Mouse (Mus musculus) embryo, embryonic 10 days (tissue): ENCODE data around the gene Nrarp.
A peak's percentile ranks its signal among the peaks of the same experiment; 100 is the strongest.

Source experiments
- DNase-seq: peaks from one replicate; pipeline ENCODE4 v3.0.0-alpha.2; 2015; ENCODE audit warnings: low spot score

Gene Nrarp

DNA sequence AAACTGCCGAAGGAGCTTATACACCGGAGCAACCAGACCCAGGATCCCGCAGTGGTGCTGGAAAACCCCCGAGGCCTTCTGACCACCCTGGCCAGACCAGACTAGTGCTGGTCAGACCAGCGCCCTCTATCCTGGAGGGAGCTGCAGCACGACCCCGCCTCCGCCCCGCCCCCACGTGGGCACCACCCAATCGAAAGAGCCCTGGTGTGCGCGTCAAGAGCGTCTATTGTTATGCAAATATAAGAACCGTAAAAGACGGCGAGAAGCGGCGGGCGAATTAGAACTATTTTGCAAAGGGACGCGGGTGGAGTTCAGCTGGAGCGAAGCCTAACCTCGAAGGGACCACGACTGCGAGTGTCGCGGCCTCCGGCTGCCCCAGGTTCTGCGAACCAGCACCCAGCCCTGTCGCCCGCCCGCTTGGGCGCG, at the start of gene Nrarp:
TSS of gene Nrarp (plus strand) at position 281 of the 426 bp plus-strand sequence.
- DNase-seq, result peak; percentile 94

DNA sequence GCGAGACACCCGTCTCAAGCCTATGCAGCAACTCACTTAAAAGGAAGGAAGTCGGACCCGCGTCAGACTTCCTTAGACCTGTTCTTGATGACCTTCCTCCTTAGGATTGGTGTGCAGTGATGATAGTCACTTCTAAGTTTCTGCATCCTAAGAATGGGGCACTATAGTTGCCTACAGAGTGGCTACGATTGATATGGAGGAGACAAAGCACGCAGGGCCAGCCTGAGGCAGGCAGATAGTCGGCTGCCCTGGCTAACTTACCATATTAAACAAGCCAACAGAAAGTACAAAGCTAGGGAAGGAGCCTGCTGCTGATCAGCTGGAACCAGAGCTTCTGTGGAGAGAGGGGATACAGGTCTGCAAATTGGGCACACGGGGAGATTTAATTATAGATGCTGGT, 49.0 kb upstream of the Nrarp start:
- no peak for DNase-seq

DNA sequence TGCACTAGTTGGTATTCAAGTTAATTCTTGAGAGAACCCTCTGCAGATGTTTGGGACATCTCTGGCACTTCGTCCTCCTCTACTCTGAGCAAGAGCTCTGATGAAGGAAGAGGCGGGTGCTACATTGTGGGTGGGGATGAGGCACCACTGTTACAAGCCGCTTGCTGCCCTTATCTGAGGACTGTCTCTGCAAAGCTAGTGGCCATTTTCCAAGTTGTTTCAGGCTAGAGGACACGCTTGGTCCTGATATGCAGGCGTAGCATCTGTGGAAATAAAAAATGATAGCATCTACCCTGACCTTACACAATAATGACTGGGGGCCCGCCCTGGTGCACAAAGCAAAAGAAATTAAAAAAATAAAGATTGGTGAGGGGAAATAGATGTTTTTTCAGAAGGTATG, 42.7 kb upstream of the Nrarp start:
- DNase-seq, result no peak

DNA sequence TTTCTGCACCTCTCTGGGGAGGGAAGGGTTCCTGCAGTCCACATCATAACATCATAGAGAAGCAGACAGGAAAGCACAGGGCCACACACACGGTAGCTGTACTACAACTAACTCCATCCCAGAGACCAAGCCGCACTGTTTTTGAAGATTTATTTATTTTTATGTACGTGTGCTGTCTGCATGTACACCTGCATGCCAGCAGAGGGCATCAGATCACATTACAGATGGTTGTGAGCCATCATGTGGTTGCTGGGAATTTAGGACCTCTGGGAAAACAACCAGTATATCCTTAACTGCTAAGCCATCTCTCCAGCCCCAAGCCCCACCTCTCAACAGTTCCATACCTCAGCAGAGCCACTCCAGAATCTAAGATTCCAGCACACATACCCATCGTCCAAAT, 39.4 kb upstream of the Nrarp start:
- DNase-seq, result no peak

DNA sequence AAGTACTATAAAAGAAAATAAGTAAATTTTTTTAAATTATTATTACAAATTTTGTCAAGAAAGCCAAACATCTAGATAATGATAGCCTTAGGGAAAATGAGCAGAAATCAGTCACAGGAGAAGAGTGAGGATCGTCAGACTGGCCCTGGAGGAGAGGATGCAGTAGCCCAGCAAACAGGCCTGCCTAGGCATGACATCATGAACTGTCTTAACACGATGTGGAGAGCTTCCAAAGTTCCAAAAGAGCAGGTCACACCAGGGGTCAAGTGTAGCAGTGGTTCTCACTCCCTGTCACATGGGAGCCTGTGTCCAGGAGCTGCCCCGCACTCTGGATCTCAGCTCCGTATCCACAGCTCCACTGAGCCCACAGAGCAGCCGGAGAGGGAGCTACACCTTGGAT, 38.6 kb upstream of the Nrarp start:
- no peak for DNase-seq

DNA sequence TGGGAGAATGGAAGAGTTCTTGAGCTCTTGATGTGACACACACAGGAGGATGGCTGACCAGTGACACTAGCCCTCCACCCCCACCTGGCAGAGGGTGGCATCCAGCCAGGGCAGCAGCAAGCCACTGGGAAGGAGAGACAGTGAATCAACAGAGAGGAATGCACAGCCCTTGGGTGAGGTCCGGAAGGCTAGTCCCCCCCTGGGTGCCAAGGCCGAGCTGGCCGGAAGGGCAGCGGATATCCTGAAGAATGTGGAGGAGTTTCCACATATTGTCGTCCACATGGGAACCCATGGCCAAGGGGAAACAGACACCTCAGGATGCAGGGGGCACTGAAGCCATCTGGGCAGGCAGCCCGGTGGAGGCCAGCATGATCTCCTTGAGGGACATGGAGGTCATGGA, 35.2 kb upstream of the Nrarp start:
- no peak for DNase-seq

DNA sequence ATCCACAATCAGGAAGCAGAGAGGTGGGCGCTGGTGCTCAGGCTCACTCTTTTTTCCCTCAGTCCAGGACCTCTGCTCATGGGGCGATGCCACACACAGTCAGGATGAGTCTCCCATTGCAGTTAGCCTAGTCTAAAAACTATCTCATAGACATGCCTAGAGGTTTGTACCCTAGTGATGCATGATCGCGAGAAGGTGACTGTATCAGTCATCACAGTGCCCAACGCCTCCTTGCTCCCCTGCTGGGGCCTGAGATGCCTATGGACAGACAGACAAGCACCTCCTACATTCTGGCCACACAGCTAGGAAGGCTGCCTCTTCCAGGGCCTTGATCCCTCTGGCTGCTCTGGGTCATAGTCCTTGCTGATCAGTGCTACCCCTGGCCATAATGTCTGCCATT, 33.2 kb upstream of the Nrarp start:
- DNase-seq, result no peak

DNA sequence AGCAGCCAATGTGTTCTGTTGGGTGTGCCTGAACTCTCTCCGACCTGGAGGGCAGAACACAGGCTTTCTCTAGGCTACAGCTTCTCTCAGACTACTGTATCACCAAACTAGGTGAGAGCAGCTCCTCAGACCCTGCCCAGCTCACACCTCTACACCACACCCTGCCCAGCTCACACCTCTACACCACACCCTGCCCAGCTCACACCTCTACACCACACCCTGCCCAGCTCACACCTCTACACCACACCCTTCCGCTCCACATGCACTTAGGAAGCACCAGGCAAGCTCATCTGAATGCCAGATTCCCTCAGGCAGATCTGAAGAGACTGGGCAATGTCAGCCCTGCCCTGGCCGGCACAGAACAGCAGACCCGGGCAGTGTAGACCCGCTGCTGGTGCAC, 32.7 kb upstream of the Nrarp start:
- DNase-seq, result no peak

DNA sequence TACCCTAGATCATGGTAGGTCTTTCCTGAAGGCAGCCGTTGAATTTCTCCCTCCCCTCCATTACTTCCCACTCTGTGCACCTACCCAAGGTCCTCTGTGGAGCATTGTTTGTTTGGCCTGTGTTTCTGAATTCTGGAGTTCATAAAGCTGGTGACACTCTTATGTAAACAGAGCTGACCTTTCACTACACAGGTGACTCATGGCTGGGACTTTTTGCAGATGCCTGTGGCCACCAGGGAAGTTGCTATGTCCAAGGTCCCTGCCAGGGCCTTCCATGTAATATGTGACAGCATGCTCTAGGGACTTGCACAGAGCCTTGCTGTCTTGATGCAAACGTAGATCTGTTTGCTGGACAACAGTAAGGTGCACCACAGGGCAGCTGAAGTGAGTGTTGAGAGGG, 30.9 kb upstream of the Nrarp start:
- DNase-seq, result no peak

DNA sequence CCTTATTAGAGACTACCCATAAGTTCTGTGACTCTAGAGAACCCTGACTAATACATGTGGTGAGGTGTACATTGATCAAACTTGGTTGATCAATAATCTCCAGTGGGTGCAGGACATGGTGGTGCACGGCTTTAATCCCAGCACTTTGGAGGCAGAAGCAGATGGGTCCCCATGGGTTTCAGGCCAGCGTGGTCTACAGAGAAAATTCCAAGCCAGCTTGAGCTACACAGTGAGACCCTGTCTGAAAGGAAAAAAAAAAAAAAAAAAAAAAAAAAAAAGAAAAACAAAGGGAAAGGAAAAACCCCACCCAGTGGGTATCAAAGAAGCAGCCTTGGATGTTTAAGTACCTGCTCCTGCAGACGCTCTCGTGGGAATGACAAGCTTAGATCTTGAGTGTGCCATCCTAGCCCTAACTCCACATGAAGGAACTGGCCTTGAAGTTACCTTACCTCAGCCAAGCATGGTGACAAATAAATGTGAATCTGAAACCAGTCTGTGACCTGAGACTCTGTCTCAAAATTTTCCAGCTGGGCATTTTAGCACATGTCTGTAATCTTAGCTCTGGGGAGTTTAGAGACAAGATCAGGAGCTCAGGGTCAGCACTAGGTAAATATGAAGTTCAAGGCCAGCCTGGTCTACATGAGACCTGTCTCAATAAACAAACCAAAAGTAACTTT, 29.1 kb upstream of the Nrarp start:
- DNase-seq, result no peak

DNA sequence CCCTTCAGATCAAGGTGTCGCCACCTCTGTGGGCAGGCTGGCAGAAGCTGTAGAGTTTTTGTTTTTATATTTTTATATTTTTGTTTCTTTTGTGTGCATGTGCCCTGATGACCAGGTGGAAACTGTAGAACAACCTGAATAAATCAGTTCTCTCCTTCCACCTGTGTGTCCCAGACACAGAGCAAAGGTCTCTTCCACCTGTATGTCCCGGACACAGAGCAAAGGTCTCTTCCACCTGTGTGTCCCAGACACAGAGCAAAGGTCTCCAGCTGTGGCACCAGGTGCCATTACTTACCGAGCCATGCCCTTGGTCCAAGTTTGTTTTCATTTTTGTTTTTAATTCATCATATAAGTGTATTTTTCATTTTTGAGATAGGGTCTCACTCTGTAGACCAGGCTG, 24.4 kb upstream of the Nrarp start:
- DNase-seq, result no peak

DNA sequence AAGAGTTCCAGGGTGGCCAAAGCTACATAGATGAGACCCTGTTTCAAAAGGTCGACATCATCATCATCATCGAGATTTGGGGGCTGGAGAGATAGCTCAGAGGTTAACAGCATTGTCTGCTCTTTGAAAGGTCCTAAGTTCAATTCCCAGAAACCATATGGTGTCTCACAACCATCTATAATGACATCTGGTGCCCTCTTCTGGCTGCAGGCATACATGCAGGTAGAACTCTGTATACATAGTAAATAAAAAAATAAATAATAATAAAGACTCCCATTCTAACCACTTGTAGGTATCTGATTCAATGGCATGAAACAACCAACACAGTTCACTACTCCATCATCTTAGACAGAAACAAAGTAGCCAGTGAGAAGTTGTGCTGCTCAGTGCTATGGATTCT, 23.6 kb upstream of the Nrarp start:
- DNase-seq, result no peak

DNA sequence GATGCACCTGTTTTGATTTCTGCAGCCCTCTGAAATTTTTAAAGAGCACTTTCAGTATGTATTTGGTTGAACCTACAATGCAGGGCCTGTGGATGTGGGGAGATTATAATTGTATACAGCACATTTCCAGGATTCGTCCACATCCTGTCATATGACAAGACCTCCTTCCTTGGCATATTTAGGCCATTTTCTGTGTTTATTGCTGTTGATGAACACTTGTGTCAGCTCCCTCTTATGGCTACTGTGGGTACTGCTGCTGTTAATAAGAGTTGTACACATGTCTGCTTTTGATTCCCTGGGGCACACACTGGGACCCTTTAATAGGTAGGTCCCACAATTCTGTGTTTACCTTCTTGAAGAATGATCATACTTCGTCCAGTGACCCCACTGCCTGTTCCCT, 22.9 kb upstream of the Nrarp start:
- DNase-seq, result peak; percentile 71

DNA sequence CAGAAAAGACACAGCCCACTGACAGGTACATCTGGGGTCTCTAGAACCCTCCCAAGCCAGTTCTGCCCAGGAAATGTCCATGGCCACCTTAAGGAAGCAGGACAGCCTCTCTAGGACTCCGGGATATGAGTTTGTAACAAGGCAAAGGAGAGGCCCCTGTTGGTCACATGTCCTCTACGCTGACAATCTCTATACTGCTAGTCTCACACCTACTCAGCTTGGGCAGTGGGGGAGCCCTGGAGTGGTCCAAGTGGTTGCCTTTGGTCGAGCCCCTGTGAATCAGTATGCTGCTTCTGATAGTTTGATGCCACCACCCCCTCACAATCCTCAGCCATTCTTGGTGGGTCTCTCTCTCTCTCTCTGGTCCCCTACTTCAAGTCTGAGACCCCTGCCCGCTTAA, 13.1 kb upstream of the Nrarp start:
- peak; percentile 33 for DNase-seq

DNA sequence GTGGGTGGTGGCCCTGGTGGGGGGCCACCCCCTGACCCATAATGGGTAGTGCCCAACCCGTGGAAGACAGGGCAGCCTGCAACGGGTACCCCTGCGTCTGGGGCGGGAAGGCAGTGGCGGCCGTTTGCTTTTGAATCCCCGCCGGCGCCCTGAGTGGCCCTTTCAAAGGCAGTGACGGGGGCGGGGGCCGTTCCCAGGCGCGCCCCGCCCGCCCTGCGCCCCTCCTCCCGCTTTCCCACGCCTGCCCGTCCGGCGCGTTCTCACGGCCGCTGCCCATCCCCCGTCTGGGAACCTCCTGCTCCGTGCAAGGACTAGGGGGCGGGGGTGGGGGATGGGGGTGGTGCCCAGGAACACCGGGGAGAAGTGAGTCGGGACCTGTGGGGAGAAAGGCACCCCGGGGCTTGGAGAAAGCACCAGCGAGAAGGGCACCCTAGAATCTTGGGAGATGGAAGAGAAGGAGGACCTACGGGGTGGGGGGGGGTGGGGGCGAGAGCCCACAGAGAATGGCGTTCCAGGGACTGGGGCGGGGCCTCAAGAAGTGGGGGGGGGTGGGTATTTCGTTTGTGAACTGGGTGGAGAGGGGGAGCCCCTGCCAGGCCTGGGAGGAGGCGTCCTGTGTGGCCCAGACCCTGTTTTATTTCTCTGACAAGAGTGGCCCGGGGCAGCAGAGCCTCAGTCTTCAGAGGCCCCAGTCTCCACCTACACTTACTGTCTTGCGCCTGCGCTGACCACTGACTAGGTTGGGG, 12.5 kb upstream of the Nrarp start:
- peak; percentile 87 for DNase-seq

DNA sequence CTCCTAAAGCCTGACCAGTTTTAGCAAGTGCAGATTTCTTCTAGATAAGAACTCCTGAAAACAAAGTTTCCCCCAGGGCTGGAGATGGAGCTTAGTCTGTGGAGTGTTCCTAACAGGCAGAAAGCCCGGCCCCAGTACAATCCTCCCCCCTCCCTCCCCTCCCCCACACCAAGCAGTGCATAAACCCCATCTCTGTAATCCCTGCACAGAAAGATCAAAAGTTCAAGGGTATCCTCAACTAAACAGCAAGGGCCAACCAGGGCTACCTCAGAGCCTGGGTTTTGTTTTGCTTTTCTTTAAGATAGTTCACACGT, 11.9 kb upstream of the Nrarp start:
- DNase-seq, result no peak

DNA sequence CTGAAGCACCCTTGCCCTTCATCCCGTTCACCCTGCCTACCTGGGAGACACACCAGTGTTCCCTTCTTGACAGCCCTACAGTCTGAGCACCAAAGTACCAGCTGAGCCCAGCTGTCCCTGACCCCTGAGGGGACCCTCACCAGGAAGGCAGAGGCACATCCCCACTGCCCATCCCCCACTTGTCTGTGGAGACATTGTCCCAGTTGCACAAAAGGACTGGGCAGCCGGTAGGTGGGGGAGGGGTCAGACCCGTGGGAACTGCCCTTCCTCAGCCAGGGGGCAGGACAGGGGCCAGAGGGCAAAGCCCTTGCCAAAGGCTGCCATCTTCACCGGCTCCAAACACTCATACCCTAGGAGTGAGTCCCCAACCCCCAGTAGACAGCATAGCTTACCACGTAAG, 10.8 kb upstream of the Nrarp start:
- DNase-seq, result peak; percentile 83

DNA sequence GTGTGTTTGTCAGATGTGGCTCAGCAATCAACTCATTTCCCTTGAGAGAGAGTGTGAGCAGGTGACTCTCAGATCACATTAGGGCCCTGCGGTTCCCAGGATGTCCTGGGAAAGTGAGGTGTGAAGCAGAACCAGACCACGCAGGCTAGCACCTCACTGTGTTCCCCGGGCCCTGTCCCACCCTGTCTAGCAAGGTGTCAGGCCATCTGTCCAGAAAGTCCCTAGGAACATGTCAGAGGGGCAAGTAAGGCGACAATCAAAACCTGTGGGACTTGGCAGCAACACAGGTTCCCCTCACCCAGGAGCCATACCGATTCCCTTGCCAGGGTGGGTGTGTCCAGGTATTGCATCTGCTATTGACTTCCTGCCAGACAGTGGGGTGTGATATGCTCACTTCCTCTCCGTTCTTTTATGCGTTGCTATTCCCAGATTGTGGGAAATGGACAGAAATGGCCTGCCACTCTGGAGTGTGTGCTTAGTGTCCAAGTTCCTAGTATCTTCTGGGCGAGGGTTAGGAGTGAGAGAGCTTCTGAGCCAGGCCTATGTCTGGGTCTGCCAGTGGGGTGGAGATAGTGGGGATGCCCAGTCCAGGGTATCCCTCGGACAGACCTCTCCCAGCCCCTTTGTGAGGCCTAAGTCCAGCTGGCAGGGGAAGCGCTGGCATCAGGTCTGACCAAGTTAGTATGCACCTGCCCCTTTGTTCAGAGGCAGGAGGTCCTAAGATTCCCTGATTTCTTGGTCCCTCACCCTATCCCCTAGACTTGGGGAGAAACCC, 10.0 kb upstream of the Nrarp start:
- no peak for DNase-seq

DNA sequence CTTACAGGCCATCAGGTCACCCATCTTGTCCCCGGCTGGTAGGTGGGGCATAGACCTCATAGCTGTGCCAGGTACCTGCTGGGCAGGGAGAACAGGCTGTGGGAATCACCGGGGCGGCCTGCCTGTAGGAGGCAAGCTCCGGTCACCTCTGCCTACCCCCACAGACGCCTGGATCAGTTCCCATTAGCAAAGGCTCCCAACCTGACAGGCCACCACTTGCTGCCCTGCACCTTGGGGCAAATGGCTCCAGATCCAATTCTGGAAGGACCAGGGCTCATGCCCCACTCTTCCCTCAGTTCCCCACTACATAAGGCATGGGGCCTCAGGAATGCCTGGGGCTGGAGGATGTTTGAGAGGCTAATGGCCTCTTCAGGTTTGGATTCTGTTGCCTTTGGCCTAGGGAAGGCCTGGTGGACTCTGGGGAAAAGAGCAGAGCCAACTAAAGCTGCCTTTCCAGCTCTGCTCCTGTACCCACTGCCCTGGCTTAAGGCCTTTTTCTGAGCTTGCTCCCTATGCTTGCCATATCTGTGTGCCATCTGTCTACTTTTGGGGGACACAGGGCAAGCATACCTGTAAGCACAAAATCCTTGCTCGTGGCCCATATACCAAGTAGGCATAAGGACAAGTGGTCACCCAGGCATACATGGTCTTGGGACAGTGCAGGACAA, 9.3 kb upstream of the Nrarp start:
- no peak for DNase-seq

DNA sequence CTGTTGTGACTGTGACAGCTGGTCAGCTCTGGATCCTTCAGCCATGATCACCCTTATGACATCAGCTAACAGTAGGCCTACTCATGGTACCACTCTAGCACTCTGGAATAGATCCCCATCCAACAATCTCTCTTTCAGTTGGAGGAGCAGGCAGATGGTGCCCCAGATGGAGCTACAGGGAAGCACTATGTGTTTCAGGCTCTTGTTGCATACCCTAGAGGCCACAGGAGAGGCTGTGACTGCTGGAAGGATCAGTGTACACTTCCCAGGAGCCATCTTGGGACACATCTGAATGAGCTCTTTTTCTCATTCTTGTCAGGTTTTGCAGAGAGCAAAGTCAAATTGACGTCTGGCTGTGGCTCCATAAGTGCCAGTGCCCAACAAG, 8.8 kb upstream of the Nrarp start:
- DNase-seq, result no peak

DNA sequence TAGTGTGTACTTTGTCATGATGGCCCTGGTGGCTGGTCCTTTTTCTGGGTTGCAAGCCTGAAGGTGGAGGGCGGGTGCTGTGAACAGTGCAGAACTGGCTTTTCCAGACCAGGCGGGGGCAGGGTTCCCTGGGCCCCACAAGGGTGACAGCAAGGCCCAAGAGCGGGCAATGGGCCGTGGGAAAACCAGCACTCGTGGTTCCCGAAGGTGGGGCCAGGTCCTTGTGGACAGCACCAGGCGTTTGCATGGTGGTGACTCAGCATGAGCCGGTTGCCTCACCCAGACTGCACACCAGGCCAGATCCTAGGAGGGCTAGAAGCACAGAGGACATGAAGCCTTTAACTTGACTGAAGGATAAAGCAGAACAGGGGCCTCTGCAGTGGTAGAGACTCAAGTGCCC, 7.9 kb upstream of the Nrarp start:
- DNase-seq, result no peak

DNA sequence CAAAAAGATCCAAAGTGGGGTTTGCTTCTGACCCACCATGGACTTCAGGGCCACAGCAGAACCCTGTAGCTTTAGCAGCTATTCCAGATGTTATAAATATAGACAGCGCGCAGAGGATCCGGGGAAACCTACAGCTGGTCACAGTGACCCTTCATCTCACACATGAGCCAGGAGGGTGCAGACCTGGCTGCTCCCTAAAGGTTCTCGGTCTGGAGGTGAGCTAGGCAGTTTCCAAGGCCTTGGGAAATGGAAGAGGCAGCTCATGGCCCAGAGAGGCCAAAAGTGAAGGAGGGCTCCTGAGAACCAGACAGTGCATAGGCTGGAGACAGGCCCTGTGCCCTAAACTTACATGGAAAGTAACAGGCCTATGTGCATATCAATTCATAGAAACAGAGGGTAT, 6.7 kb upstream of the Nrarp start:
- no peak for DNase-seq
